Mouse (Mus musculus): ENCODE measurements at regions not wholly inside any gene's neighbourhood (a gene's known extent, or its start where the extent isn't known, plus 50 kb on each side); places are given as distances from the start of the nearest gene placed in this dataset.

- no peak for DNase-seq
Measured at GRCm38 (mm10) chr15:63170171-63170570, 674.8 kb downstream of the Gsdmc2 start.

- no peak for DNase-seq
Measured at GRCm38 (mm10) chr15:63166411-63166810, 678.6 kb downstream of the Gsdmc2 start.

- no peak for DNase-seq
Measured at GRCm38 (mm10) chr15:63163550-63164279, 681.3 kb downstream of the Gsdmc2 start.

GRCm38 (mm10) chr15:63162881-63163549 is 682.0 kb downstream of the Gsdmc2 start:
- no peak for DNase-seq

GRCm38 (mm10) chr15:63123123-63123688 is 721.8 kb downstream of the Gsdmc2 start:
- DNase-seq = no peak

- no peak for DNase-seq
Measured at GRCm38 (mm10) chr15:63112918-63113317, 732.1 kb downstream of the Gsdmc2 start.

GRCm38 (mm10) chr15:63100093-63100492 is 744.9 kb downstream of the Gsdmc2 start:
- no peak for DNase-seq

GRCm38 (mm10) chr15:63081972-63082371 is 763.0 kb downstream of the Gsdmc2 start:
- no peak for DNase-seq

GRCm38 (mm10) chr15:63079825-63080224 is 765.2 kb downstream of the Gsdmc2 start:
- DNase-seq = no peak

- DNase-seq = no peak
Measured at GRCm38 (mm10) chr15:63071921-63072320, 773.1 kb downstream of the Gsdmc2 start.

- no peak for DNase-seq
Measured at GRCm38 (mm10) chr15:63067126-63067525, 777.9 kb downstream of the Gsdmc2 start.

- no peak for DNase-seq
Measured at GRCm38 (mm10) chr15:63066020-63066439, 778.9 kb downstream of the Gsdmc2 start.

- DNase-seq = no peak
Measured at GRCm38 (mm10) chr15:63061891-63062290, 783.1 kb downstream of the Gsdmc2 start.

GRCm38 (mm10) chr15:63060826-63061225 is 784.2 kb downstream of the Gsdmc2 start:
- no peak for DNase-seq

GRCm38 (mm10) chr15:63052570-63053255 is 792.3 kb downstream of the Gsdmc2 start:
- DNase-seq = no peak

GRCm38 (mm10) chr15:63050033-63050432 is 794.9 kb downstream of the Gsdmc2 start:
- no peak for DNase-seq

GRCm38 (mm10) chr15:63042367-63042766 is 802.6 kb downstream of the Gsdmc2 start:
- DNase-seq = no peak

- DNase-seq = no peak
Measured at GRCm38 (mm10) chr15:63036241-63036640, 808.7 kb downstream of the Gsdmc2 start.

- DNase-seq = no peak
Measured at GRCm38 (mm10) chr15:63020826-63021225, 824.2 kb downstream of the Gsdmc2 start.

GRCm38 (mm10) chr15:63017966-63018365 is 827.0 kb downstream of the Gsdmc2 start:
- DNase-seq = no peak

GRCm38 (mm10) chr15:63006471-63007228 is 838.3 kb downstream of the Gsdmc2 start:
- no peak for DNase-seq

GRCm38 (mm10) chr15:62994691-62995090 is 850.3 kb downstream of the Gsdmc2 start:
- DNase-seq = no peak

- DNase-seq = no peak
Measured at GRCm38 (mm10) chr15:62986871-62987270, 858.1 kb downstream of the Gsdmc2 start.

Data from kidney, adult 11 months (tissue).